Mouse (Mus musculus): ENCODE results near the gene Crebl2.

DNA sequence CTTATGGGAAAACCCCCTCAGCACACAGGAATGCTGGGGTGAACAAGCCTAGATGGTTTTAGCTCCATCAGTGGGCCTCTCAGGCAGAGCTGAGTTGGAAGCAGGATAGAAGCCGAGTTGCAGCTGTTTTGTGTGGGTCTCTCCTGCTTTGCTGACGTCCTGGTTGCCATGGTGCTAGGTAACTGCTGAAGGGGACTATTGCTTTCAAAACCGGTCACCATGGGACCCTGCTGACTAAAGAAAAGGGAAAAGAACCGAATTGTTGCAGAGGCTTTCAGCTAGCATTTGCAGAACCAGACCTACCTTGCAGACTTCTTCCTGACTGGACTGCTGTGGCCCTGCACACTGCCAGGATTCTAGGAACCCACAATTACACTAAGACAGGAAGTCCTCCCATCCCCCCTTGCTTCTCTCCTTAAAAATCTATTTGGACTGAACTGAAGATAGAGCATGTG, 58.6 kb downstream of the Crebl2 start:
- no peak for TF ChIP-seq POLR2A (IDR thresholded peaks at IDR 0.05; ENCODE audit: insufficient read depth, low read length)
- no peak for TF ChIP-seq EP300 (IDR thresholded peaks at IDR 0.05; ENCODE audit: insufficient read depth, low read depth, low read length)
- no peak for TF ChIP-seq CTCF (IDR thresholded peaks at IDR 0.05; ENCODE audit: low read depth, low read length)
